Mouse (Mus musculus): ENCODE data around the gene Plg. TPM values are rescaled to one million over a fixed set of nuclear protein-coding genes. Genes with fewer than 3 reads are reported as not detected.

The Plg gene
- polyA plus RNA-seq, 1 experiment from 2014 or later, result 6.5 TPM

DNA sequence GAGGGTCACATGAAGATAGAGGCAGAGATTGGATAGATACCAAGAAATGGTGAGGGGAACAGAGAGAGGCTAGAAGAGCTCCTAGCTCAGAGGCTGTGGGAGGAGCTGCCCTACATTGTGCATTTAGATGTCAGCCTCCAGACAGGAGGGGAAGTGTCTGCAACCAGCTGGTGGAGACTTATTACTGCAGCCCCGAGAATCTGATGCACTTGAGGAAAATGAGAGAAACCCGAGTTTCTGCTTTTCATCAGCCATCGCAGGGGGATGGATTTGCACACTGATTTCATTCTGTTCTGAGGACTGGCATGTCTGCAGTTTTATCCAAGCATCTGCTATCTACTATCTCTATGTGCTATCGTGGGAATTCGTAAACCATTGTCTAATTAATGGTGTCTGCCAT lies 53.3 kb downstream of the Plg start:
- Histone ChIP-seq H3K4me1 (ENCODE audit: control insufficient read depth, insufficient read depth, low read length) (peaks cover 3% of the 10 kb centered on the region; the same call in 1 of the 2 replicates), H3K9ac (ENCODE audit: low read depth, low read length) (no peak overlapping the region), H3K9me3 (ENCODE audit: control insufficient read depth, low read length) (no peaks in the 10 kb centered on the region), H3K27ac (ENCODE audit: low read length) (no peak overlapping the region; the same call in 1 of the 2 replicates), H3K4me3 (ENCODE audit: low read length) (no peak overlapping the region), H3K36me3 (ENCODE audit: control insufficient read depth, insufficient read depth, low read length) (no peaks in the 10 kb centered on the region), H3K27me3 (replicated peaks; ENCODE audit: control insufficient read depth, insufficient read depth, low read length) (no peaks in the 10 kb centered on the region), H3K4me2 (ENCODE audit: low read depth, low read length) (no peak overlapping the region)
- ATAC-seq, result peak; percentile 67
- WGBS, result 35% methylated on average over 5 of the region's 5 CpGs

DNA sequence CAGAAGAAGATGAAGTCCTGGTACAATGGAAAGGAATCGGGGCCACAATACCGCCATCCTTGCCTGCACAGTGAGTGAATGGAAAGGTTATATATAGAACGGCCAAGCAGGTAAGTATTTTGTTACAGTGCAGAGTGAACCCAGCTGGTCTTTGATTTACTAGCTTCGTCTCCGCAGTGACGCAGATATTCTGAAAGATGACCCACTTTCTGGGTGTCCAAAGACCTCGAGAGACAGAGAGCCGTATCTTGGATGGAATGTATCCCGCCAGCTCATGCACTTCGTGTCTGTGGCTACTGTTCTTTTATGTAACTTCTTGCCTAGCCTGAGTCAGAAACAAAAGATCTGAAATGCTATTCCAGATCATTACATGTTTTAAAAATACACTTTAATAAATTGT lies 59.4 kb downstream of the Plg start:
- Histone ChIP-seq H3K27me3 (replicated peaks; ENCODE audit: control insufficient read depth, insufficient read depth, low read length) (no peaks in the 10 kb centered on the region), H3K4me3 (ENCODE audit: low read length) (no peak overlapping the region), H3K4me2 (ENCODE audit: low read depth, low read length) (no peak overlapping the region), H3K9ac (ENCODE audit: low read depth, low read length) (no peak overlapping the region), H3K9me3 (ENCODE audit: control insufficient read depth, low read length) (no peaks in the 10 kb centered on the region), H3K4me1 (ENCODE audit: control insufficient read depth, insufficient read depth, low read length) (no peaks in the 10 kb centered on the region), H3K36me3 (ENCODE audit: control insufficient read depth, insufficient read depth, low read length) (no peaks in the 10 kb centered on the region), H3K27ac (ENCODE audit: low read length) (no peak overlapping the region)
- WGBS, result 78% methylated on average over 10 of the region's 10 CpGs
- no peak for ATAC-seq

DNA sequence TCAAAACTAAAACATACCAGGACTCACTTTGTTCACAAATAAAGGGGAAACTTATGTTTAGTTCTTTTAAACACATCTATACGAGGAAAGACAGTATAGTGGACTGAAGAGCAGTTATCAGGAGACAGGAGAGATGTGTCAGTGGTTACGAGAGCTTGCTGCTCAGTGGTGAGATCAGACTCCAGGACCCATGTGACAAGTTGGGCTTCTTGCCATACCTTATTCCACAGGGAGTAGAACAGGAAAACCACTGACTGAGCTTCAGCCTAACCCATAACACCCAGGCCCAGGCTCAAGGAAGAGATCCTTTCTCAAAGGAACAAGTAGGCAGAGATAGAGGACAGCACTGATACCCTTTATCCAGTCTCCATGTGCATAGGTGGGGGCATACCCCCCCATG lies 66.2 kb downstream of the Plg start:
- no peak overlapping the region for H3K4me2 ChIP-seq (ENCODE audit: low read depth, low read length)
- no peaks in the 10 kb centered on the region for H3K4me1 ChIP-seq (ENCODE audit: control insufficient read depth, insufficient read depth, low read length)
- no peaks in the 10 kb centered on the region for H3K36me3 ChIP-seq (ENCODE audit: control insufficient read depth, insufficient read depth, low read length)
- WGBS, result 57% methylated on average over 2 of the region's 2 CpGs
- H3K9ac ChIP-seq (ENCODE audit: low read depth, low read length), result no peak overlapping the region
- H3K27me3 ChIP-seq (replicated peaks; ENCODE audit: control insufficient read depth, insufficient read depth, low read length), result no peaks in the 10 kb centered on the region
- no peak overlapping the region for H3K4me3 ChIP-seq (ENCODE audit: low read length)
- H3K27ac ChIP-seq (ENCODE audit: low read length), result no peak overlapping the region
- ATAC-seq, result no peak
- H3K9me3 ChIP-seq (ENCODE audit: control insufficient read depth, low read length), result no peaks in the 10 kb centered on the region

DNA sequence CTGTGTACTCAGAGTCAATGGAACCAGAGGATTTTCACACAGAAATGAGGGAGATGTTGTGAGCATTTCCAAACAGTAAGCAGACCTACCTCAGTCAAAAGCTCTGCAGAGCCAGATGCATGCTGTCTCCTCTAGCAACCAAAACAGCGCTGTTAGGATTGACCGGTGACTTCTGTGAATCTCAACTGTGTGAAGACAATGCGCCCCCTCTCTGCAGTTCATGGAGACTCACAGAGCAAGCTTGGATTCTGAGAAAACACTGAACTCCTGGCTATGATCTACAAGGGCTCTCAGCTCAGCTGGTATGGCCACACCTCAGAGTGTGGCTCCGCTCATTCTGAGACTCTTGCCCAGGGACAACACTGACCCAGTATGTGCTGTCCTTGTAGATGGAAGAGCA lies 72.8 kb downstream of the Plg start:
- H3K4me2 ChIP-seq (ENCODE audit: low read depth, low read length), result no peak overlapping the region
- H3K9ac ChIP-seq (ENCODE audit: low read depth, low read length), result no peak overlapping the region
- H3K9me3 ChIP-seq (ENCODE audit: control insufficient read depth, low read length), result no peaks in the 10 kb centered on the region
- H3K4me3 ChIP-seq (ENCODE audit: low read length), result no peak overlapping the region
- no peaks in the 10 kb centered on the region for H3K27me3 ChIP-seq (replicated peaks; ENCODE audit: control insufficient read depth, insufficient read depth, low read length)
- H3K4me1 ChIP-seq (ENCODE audit: control insufficient read depth, insufficient read depth, low read length), result peaks cover 5% of the 10 kb centered on the region; the same call in 1 of the 2 replicates
- no peak for ATAC-seq
- no peak overlapping the region for H3K27ac ChIP-seq (ENCODE audit: low read length)
- no peaks in the 10 kb centered on the region for H3K36me3 ChIP-seq (ENCODE audit: control insufficient read depth, insufficient read depth, low read length)
- WGBS, result 51% methylated on average over 4 of the region's 4 CpGs

DNA sequence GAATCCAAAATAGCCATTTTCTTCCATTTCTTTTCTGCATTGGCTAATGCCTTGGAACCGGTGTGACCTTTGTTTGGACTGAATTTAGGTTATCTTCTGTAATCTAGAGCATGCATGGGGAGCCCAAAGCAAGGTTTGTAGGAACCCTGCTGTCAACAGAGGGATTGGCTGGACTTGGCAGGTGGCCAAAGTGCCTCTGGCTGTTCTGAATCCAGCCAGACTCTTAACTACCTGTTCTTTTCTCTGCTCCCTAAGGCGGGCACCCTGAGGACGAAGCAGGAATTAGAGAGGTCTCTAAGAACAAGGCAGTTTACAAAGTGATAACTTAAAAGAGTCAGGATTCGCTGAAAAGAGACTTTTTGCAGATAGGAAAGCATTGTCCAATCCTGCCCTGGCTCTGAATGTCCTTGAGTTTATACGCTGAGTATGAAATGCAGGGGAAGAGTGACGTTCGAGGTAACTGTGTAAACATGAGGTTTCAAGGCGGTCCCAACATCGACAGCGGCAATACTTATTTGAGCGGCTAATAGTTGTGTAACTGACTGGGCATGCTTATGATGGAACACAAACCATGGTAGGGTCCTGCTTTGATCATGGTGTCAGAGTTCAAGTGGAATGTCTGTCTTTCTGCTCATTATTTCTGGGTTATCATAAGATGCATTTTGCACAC lies 74.6 kb downstream of the Plg start:
- peak; percentile 56; the same call in 1 of the 2 replicates for ATAC-seq
- Histone ChIP-seq H3K36me3 (ENCODE audit: control insufficient read depth, insufficient read depth, low read length) (no peaks in the 10 kb centered on the region), H3K4me1 (ENCODE audit: control insufficient read depth, insufficient read depth, low read length) (peaks cover 5% of the 10 kb centered on the region; the same call in 1 of the 2 replicates), H3K27me3 (replicated peaks; ENCODE audit: control insufficient read depth, insufficient read depth, low read length) (no peaks in the 10 kb centered on the region), H3K4me2 (ENCODE audit: low read depth, low read length) (no peak overlapping the region), H3K4me3 (ENCODE audit: low read length) (no peak overlapping the region), H3K27ac (ENCODE audit: low read length) (no peak overlapping the region), H3K9me3 (ENCODE audit: control insufficient read depth, low read length) (no peaks in the 10 kb centered on the region), H3K9ac (ENCODE audit: low read depth, low read length) (no peak overlapping the region)
- WGBS, result 46% methylated on average over 11 of the region's 11 CpGs

DNA sequence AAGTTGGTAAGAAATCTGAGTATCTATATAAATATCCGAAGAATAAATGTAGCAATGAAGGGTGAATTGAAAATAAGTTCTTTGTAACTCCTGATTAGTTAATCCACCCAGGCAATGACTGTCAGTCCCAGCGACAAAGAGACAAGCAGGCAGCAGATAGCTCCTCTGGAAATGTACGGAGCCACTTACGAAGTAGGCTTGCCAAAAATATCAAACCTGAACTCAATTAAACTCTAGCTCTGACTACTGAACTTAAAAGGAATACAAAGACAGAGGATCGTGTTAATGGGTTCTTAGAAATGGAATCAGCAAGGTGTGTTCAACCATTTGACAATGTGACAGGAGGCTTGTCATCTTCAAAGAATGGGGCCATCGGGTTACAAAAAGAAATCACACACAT lies 75.3 kb downstream of the Plg start:
- no peaks in the 10 kb centered on the region for H3K27me3 ChIP-seq (replicated peaks; ENCODE audit: control insufficient read depth, insufficient read depth, low read length)
- no peak overlapping the region for H3K4me3 ChIP-seq (ENCODE audit: low read length)
- no peak for ATAC-seq
- H3K36me3 ChIP-seq (ENCODE audit: control insufficient read depth, insufficient read depth, low read length), result no peaks in the 10 kb centered on the region
- no peak overlapping the region for H3K9ac ChIP-seq (ENCODE audit: low read depth, low read length)
- whole genome bisulfite sequencing, result 89% methylated on average over 6 of the region's 6 CpGs
- no peak overlapping the region for H3K4me2 ChIP-seq (ENCODE audit: low read depth, low read length)
- no peak overlapping the region for H3K27ac ChIP-seq (ENCODE audit: low read length)
- peaks cover 5% of the 10 kb centered on the region; the same call in 1 of the 2 replicates for H3K4me1 ChIP-seq (ENCODE audit: control insufficient read depth, insufficient read depth, low read length)
- no peaks in the 10 kb centered on the region for H3K9me3 ChIP-seq (ENCODE audit: control insufficient read depth, low read length)

DNA sequence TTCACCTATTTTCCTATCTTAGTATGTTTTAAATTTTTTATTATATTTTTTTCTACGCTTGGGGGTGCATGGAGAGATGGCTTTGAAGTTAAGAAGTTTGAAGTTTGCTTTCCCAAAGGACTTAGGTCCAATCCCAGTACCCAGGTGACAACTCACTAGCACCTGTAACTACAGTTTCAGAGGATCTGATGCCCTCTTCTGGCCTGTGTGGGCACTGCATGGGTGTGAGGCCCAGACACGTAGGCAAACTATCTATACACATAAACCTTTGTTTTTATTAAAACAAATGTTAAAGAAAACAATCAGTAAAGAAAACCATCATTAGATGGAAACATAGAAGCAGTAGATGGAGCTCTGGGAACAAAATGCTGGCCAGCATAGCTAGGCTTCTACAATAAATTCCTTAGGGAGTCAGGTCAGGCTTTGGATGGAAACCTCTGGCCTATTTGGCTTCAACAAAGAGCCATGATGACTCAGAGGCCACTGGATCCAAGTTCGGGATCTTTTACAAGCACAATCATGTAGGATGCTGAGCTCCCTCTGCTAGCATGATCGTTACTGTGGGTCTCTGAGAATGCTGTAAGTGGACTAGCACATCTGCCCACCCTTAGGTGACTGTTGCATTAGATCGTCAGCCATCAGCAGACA lies 76.9 kb downstream of the Plg start:
- ATAC-seq, result no peak
- H3K4me3 ChIP-seq (ENCODE audit: low read length), result no peak overlapping the region
- WGBS, result 86% methylated on average over 5 of the region's 5 CpGs
- H3K36me3 ChIP-seq (ENCODE audit: control insufficient read depth, insufficient read depth, low read length), result no peaks in the 10 kb centered on the region
- no peak overlapping the region for H3K4me2 ChIP-seq (ENCODE audit: low read depth, low read length)
- H3K27me3 ChIP-seq (replicated peaks; ENCODE audit: control insufficient read depth, insufficient read depth, low read length), result no peaks in the 10 kb centered on the region
- peaks cover 5% of the 10 kb centered on the region; the same call in 1 of the 2 replicates for H3K4me1 ChIP-seq (ENCODE audit: control insufficient read depth, insufficient read depth, low read length)
- no peak overlapping the region for H3K27ac ChIP-seq (ENCODE audit: low read length)
- H3K9me3 ChIP-seq (ENCODE audit: control insufficient read depth, low read length), result no peaks in the 10 kb centered on the region
- no peak overlapping the region for H3K9ac ChIP-seq (ENCODE audit: low read depth, low read length)

DNA sequence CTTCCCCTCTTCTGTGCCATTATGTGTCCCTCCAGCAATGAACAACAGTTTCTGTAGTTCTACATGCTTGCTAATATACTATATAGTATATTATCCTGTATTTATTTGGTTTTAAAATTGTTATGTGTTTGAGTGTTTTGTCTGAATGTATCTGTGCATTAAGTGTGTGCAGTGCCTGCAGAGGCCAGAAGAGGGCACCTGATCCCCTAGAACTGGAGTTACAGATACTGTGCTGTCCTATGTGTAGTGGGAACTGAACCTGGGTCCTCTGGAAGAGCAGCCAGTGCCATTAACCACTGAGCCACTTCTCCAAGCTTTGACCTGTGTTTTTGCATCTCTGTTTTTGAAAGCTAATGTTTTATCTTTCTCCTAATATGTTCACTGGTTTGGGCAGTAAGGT lies 82.8 kb downstream of the Plg start:
- no peak for ATAC-seq
- Histone ChIP-seq H3K36me3 (ENCODE audit: control insufficient read depth, insufficient read depth, low read length) (no peaks in the 10 kb centered on the region), H3K9me3 (ENCODE audit: control insufficient read depth, low read length) (no peaks in the 10 kb centered on the region; the same call in 1 of the 2 replicates), H3K27ac (ENCODE audit: low read length) (no peak overlapping the region), H3K4me3 (ENCODE audit: low read length) (no peak overlapping the region), H3K9ac (ENCODE audit: low read depth, low read length) (no peak overlapping the region), H3K4me2 (ENCODE audit: low read depth, low read length) (no peak overlapping the region), H3K4me1 (ENCODE audit: control insufficient read depth, insufficient read depth, low read length) (no peaks in the 10 kb centered on the region), H3K27me3 (replicated peaks; ENCODE audit: control insufficient read depth, insufficient read depth, low read length) (no peaks in the 10 kb centered on the region)

DNA sequence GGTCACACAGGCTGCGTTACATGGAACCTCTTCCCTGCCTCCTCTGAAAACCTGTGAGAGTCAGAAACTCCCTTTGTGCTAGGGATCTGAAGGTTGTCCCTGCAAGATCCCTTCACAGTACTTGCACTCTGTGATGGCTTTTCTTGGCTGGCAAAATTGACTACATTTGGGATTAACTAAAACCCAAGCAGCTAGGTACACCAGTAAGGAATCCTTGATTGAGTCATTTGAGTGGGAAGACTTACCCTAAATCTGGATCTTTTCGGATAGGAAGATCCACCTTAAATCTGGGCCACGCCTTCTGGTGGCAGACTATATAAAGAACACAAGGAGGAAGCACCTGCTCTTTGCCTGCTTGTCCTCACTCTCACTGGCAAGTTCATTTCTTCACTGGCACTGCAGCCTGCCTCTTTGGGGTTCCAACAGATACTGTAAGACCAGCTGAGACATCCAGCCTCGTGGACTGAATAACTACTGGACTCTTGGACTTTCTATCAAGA lies 88.1 kb downstream of the Plg start:
- no peaks in the 10 kb centered on the region for H3K4me1 ChIP-seq (ENCODE audit: control insufficient read depth, insufficient read depth, low read length)
- no peaks in the 10 kb centered on the region for H3K36me3 ChIP-seq (ENCODE audit: control insufficient read depth, insufficient read depth, low read length)
- WGBS, result 66% methylated on average over 4 of the region's 4 CpGs
- no peaks in the 10 kb centered on the region for H3K27me3 ChIP-seq (replicated peaks; ENCODE audit: control insufficient read depth, insufficient read depth, low read length)
- H3K9ac ChIP-seq (ENCODE audit: low read depth, low read length), result no peak overlapping the region
- no peak overlapping the region for H3K27ac ChIP-seq (ENCODE audit: low read length)
- H3K9me3 ChIP-seq (ENCODE audit: control insufficient read depth, low read length), result no peaks in the 10 kb centered on the region
- H3K4me3 ChIP-seq (ENCODE audit: low read length), result no peak overlapping the region
- ATAC-seq, result no peak
- H3K4me2 ChIP-seq (ENCODE audit: low read depth, low read length), result no peak overlapping the region

Measured in intestine, embryonic 16.5 days (tissue).